Comparison of ENCODE assay signal across 17 mouse cellular contexts in genomic region chr16:87949881-87950280, GRCm38 (mm10).
DNase-seq lines count a peak whose midpoint lies in the region.
"Had no signal": no experiment of that assay in that cellular context is flagged by ENCODE, and none has a peak within 500 bp of the region (broad histone marks: within the 10 kb centered on the region; RNA-seq: fewer than 3 reads in every experiment).

No protein-coding gene starts in this region.

- no peak overlapping the region for H3K4me3 ChIP-seq in hindbrain, embryonic 10.5 days
- H3K4me3 ChIP-seq: embryonic facial prominence, embryonic 12.5 days; hindbrain, embryonic 15.5 days; neural tube, embryonic 12.5 days; stomach, embryonic 15.5 days had no signal

- H3K36me3 ChIP-seq in hindbrain, embryonic 10.5 days, result no peaks in the 10 kb centered on the region
- H3K36me3 ChIP-seq: embryonic facial prominence, embryonic 12.5 days; hindbrain, embryonic 15.5 days; neural tube, embryonic 12.5 days; stomach, embryonic 15.5 days had no signal

- peak; percentile 12 to 31 for DNase-seq in layer of hippocampus, postnatal 10 days (ENCODE audit: low spot score in 2 of 2)
- no peak for DNase-seq in layer of hippocampus, adult 9-10 months (ENCODE audit: low spot score)
- peak; percentile 8 to 12 for DNase-seq in frontal cortex, postnatal 14 days (ENCODE audit: low spot score in 2 of 2)
- peak; percentile 47 for DNase-seq in right cerebral cortex, adult 18-20 months
- peak; percentile 58 for DNase-seq in telencephalon, adult 2 months (ENCODE audit: low read depth, low spot score)
- no peak for DNase-seq in kidney, adult 8-10 months
- DNase-seq in hindbrain, embryonic 10.5 days (ENCODE audit: low spot score), result no peak
- DNase-seq: adrenal gland, postnatal 14 days; cerebellum, adult 9-10 months; lung, postnatal 14 days; spleen, adult 18-20 months; thymus, postnatal 25 days had no signal

- 87% methylated on average over 11 of the region's 11 CpGs for WGBS in hindbrain, embryonic 10.5 days

- H3K27me3 ChIP-seq in hindbrain, embryonic 10.5 days (ENCODE audit: insufficient read depth, poor library complexity, severe bottlenecking), result no peaks in the 10 kb centered on the region
- H3K27me3 ChIP-seq: embryonic facial prominence, embryonic 12.5 days; hindbrain, embryonic 15.5 days; neural tube, embryonic 12.5 days; stomach, embryonic 15.5 days had no signal

- no peaks in the 10 kb centered on the region for H3K9me3 ChIP-seq in hindbrain, embryonic 10.5 days
- H3K9me3 ChIP-seq: embryonic facial prominence, embryonic 12.5 days; hindbrain, embryonic 15.5 days; neural tube, embryonic 12.5 days; stomach, embryonic 15.5 days had no signal

- no peak overlapping the region for H3K27ac ChIP-seq in hindbrain, embryonic 10.5 days
- H3K27ac ChIP-seq: embryonic facial prominence, embryonic 12.5 days; hindbrain, embryonic 15.5 days; kidney, postnatal 0 days; neural tube, embryonic 12.5 days; stomach, embryonic 15.5 days had no signal

- H3K4me1 ChIP-seq in hindbrain, embryonic 10.5 days (replicated peaks), result no peaks in the 10 kb centered on the region
- H3K4me1 ChIP-seq: embryonic facial prominence, embryonic 12.5 days; hindbrain, embryonic 15.5 days; neural tube, embryonic 12.5 days; stomach, embryonic 15.5 days had no signal

Comparison
In these comparisons a context has a peak if more than half of its experiments do, and no peak if none do; other contexts are left out.
1. DNase-seq: peak in layer of hippocampus, postnatal 10 days (2 of 2), frontal cortex, postnatal 14 days (2 of 2), right cerebral cortex, adult 18-20 months (single experiment) and telencephalon, adult 2 months (single experiment); none in layer of hippocampus, adult 9-10 months (single experiment), kidney, adult 8-10 months (0 of 2) and hindbrain, embryonic 10.5 days (single experiment).